Mouse (Mus musculus) ovary, postnatal 36 days (tissue): Measurements from ENCODE around the gene Cntnap2.

Experiments used
- DNase-seq: peaks from one replicate; pipeline ENCODE4 v3.0.0; 2022; ENCODE audit warnings: low spot score, mixed read lengths

Cntnap2 gene

DNA sequence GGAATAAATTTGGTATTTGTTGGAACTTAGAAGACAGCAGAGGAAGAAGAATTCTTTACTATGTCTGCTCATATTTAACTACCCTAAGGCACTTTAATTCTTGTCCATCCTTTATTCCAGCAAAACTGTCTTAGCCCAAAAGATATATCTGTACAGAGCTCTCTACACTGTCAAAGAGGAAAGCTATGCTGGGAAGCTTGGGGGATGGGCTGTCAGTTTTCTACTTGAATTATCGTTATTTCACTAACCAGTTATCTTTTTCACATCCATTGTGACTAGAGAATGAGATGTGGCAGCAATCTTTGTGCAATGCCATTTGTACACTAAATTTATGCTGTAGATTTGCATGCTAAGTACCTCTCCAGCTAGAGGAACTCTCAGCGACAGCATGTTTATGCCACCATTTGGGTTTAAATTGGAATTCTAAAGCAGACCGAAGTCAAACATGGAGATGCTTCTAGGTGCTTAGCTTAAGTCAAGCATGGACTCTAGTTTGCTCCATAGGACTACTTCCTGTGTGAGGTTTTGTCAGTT, 268.9 kb downstream of the Cntnap2 start:
- no peak for DNase-seq

- DNase-seq, result no peak
Observed at GRCm38 (mm10) chr6:45345396-45345795, 286.2 kb downstream of the Cntnap2 start.

DNA sequence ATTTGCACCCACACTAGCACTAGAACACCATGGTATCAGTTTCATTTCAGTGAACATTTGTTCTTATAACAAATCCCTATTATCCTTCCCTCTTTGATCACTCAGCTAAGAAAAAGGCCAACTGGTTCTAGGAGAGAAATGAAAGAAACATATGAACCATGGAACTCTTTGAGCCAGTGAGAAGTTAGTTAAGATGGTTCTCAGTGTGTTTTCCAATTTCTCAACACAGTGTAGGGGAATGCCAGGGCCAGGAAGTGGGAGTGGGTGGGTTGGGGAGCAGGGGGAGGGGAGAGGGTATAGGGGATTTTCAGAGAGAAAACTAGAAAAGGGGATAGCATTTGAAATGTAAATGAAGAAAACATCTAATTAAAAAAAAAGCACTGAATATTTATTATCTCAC, 286.8 kb downstream of the Cntnap2 start:
- DNase-seq, result no peak

DNA sequence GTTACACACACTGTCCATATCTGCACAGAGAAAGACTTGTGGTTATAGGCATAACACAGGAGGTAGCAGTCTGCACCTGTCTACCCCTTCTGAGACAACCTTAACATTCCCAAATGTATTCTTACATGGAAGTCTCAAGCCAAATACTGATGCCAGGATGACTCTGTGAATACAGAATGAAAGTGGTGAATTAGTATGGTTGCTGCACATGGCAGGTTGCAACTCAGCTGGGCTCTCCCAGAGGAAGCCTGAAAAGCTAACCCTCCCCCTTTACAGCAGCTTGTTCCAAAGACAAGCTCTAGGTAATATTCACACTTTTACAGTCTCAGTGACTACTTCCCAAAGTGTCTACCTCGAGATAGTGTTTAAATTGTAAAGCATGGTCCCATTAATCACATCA, 307.3 kb downstream of the Cntnap2 start:
- DNase-seq, result no peak

DNA sequence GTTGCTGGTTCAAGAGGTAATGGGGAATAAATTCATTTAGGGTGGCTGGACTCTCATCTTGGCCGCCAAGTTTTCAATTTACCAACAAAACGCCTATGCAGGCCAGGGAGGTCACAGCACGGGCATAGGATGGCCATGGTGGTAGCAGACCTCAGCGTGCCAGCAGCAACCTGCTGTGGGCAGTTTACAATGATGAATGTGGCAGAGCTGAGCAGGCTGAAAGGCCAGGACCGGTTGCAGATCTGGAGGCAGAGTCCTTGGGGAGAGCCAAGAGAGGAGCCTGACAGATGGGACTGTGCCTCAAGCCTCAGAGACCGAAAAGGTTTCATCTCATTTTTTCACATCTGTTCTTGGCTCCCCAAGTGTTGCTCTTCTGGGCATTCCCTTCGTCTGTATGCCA, 322.0 kb downstream of the Cntnap2 start:
- DNase-seq, result no peak

GRCm38 (mm10) chr6:45389034-45389433, 329.9 kb downstream of the Cntnap2 start:
- no peak for DNase-seq

GRCm38 (mm10) chr6:45413629-45414028, 354.5 kb downstream of the Cntnap2 start:
- no peak for DNase-seq

DNA sequence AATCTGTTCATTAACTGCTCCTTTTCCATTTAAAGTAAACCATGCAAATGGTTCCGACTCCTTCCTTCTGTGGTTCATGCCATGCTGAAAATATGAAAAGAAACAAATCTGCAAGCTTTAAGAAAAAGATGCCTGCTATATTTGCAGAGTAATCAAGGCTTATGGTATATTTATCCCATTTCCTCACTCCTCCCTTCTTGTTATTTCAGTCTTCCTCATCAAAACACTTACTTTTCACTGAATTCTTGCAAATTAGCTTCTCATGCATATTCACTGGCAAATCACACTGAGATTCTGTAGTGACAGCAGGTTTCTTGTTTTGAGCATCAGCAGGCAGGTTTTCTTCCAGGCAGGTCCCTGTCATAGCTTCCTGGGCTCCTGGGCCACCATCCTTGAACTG, 396.3 kb downstream of the Cntnap2 start:
- DNase-seq, result no peak

GRCm38 (mm10) chr6:45518221-45518620, 459.1 kb downstream of the Cntnap2 start:
- no peak for DNase-seq

DNA sequence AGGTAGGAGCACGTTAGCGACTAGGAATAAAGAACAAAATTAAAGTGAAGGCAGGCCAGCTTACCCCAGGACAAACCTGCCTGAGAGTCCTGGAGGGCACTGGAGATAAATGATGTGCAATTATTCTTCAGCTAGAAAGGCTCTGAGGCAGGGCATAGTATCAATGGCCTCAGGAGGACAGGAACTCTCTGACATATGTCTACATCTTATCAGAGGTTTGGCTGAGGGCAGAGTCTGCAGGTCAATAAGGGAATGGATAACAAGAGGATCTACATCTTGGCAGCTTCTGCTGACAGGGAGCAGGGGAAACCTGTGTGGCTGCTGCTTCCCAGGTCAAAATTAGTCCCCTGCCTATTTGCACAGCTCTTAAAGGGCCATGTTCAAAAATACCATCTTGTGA, 477.8 kb downstream of the Cntnap2 start:
- DNase-seq, result no peak

GRCm38 (mm10) chr6:45544319-45544875, 485.2 kb downstream of the Cntnap2 start:
- DNase-seq, result no peak

DNA sequence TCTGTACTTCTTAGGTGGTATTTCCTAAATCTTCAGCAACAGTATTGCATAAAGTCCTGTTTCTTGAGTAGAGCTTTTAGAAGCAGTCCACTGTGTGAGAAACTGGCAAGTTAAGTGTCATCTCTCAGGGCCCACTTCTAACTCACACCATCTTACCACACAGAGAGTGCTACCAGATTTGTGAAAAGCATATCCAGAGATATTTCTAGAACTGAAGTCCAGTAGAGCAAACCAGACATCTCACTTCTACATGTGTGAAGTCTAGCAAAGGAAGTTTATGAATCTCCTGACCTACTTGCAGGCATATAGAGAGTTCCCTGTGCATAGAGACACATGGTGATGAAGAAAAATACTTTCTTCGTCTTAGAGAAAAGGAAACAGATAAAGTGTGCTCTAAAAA, 500.6 kb downstream of the Cntnap2 start:
- no peak for DNase-seq

- DNase-seq, result peak; percentile 4
Observed at GRCm38 (mm10) chr6:45584467-45585094, 525.4 kb downstream of the Cntnap2 start.

DNA sequence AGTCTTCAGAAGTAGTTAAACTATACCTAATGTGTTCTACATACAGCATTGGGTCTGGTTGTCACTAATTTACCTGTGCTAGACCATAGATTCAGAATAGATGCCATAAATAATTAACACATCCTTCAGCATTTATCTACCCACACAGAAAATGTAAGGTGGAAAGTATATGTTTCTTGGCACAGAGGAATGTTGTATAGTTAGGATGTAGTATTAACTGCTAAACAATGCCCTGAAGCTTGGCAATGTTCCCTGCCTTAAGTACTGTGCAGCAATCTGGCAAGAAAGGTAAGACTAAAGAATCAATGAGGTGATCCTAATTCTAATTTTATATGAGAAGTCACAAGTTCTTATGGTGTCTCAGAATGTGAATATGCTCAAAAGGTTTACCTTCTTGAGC, 529.9 kb downstream of the Cntnap2 start:
- DNase-seq, result no peak

- no peak for DNase-seq
Observed at GRCm38 (mm10) chr6:45647017-45647416, 587.9 kb downstream of the Cntnap2 start.

- DNase-seq, result no peak
Observed at GRCm38 (mm10) chr6:45648419-45648818, 589.3 kb downstream of the Cntnap2 start.

DNA sequence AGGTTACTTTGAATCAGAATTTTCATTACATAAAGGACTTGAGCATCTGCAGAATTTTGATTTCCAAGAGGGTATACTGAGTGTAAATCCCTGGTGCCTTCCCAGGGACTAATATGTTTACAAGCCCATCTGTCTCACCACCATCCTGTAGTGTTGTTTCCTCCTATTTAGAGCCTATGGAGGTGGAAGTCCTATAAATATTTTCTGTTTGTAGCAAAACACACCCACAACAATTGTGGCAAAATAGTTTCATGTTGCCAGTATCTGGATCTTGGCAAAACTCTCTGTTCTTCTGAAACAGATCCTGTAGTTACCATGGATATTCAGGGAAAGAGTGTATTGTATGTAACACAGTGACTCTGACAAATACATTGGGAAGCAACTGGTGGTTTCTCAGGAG, 641.1 kb downstream of the Cntnap2 start:
- DNase-seq, result no peak

- DNase-seq, result no peak
Observed at GRCm38 (mm10) chr6:45791612-45792011, 732.5 kb downstream of the Cntnap2 start.

- DNase-seq, result no peak
Observed at GRCm38 (mm10) chr6:45841626-45842341, 782.6 kb downstream of the Cntnap2 start.

DNA sequence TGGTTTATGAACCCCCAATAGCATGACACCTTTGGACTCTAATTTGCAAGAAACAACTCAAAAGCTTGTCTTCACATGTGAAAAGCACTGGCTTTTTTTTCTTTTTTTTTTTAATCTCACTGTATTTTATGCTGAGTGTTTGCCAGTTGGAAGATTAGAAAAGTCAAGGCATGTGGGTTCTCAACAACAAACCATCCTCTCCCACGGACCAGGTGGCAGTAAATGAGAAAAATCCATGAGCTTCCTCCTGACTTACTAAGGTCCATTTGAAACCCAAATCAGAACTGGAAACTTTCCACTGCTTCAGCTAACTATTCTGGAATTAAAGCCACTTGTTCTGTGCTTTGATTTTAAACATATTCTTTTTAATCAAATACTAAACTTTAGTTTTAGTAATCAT, 784.6 kb downstream of the Cntnap2 start:
- no peak for DNase-seq

DNA sequence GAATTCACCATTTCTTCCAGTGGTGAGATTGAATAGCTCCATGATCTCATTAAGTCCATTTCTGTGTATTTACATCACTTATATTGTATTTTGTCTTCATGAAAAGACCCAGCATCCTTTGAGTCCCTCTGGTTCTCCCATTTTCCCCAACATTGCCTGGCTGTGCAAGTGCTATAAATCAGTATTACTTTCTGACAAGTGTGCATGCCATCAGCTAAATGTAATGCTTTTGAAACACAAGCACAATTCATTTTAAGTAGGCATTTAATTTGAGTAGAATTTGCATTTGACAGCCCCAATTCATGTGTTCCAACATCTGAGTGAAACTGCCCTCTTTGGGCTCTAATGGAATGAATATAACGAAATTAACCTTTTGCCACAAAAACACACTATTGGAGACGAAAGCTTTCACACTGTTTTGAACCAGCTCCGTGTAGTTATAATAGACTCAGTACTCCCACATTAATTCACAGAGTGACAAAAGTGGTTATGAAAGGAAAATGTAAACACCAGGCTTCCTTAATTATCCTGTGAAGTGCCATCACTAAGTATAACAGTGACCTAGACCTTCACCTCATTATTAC, 812.3 kb downstream of the Cntnap2 start:
- DNase-seq, result no peak

DNA sequence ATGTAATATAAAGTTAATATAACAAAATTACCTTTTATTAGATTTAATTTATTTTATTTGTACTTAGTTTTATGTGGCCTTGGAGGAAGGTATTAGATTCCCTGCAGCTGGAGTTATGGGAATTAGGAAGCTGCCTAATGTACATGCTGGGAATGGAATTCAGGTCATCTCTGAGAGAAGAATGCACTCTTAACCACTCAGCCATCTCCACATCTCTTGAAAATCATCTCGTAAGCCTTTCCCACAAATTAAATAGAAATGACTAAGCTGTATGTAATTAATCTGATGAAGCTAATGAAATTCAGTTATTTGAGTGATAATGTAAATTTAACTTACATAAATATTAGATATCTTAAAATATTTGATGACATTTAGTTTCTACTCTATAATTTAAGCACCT, 826.3 kb downstream of the Cntnap2 start:
- DNase-seq, result no peak

DNA sequence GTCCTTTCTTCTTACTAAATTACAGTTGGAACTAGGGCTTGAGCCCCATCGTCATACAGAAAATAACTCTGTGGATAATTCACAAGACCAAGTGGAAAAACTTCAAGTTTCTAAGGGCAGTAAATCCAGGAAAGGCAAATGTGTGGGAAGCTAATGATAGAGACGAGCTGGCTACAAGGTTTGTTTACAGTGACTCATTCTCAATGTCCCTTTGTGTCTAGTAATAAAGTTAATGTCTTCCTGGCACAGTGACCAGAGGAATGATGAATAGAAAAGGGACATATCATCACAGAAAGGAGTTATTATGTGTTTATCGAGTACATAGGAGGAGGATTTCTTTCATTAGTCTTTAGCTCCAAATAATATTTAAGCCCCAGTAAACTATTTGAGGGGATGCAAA, 828.7 kb downstream of the Cntnap2 start:
- no peak for DNase-seq
